In the genomic region with DNA sequence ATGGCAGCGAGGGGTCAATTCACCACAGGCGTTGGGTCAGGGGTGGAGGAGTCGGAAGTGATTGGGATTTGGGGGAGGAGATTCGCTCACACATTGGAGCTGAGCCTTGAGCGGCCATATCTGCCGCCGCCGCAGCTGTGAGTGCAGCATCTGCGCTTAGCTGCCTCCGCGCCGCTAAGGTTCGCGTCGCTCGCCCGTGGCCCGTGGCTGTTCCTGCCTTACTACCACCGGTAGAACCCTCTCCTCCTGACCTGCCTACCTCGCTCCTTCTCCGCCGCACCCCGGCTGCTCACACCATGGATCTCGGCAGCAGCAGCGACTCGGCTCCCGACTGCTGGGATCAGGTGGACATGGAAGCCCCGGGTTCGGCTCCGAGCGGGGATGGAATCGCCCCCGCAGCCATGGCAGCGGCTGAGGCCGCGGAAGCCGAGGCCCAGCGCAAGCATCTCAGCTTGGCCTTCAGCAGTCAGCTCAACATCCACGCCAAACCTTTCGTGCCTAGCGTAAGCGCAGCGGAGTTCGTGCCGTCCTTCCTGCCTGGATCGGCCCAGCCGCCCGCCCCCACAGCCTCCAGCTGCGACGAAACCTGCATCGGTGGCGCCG, we compare ENCODE assay signal across 7 mouse cellular contexts. TPM values are rescaled to one million over a fixed set of nuclear protein-coding genes. Genes with fewer than 3 reads are reported as not detected.
DNase-seq lines count a peak whose midpoint lies in the region; ATAC-seq and TF ChIP-seq lines count a peak whose summit lies in the region.

Gene Gspt2 (plus strand): TSS at position 109 of the 603 bp plus-strand sequence.

- H3K9me3 ChIP-seq in hindbrain, embryonic 16.5 days (ENCODE audit: control insufficient read depth, low read length): no peaks in the 10 kb centered on the region

- peak; percentile 97 for ATAC-seq in hindbrain, embryonic 16.5 days

- H3K4me2 ChIP-seq in hindbrain, embryonic 16.5 days (ENCODE audit: low read length): peak within 1 kb of the TSS; percentile 62

- intact Hi-C loops in left cerebral cortex, adult 2 months (cut with DNase I): loop anchor here (5.0 to 10.0 kb wide), 2 partner anchors 94 to 201 kb away; partner anchors contain the start of gene Maged1

- peaks cover 6% of the 10 kb centered on the region for H3K4me1 ChIP-seq in hindbrain, embryonic 16.5 days (ENCODE audit: control insufficient read depth, insufficient read depth, low read depth, low read length)

- H3K27ac ChIP-seq in hindbrain, embryonic 16.5 days (ENCODE audit: low read depth, low read length): peak within 1 kb of the TSS; percentile 83
- peak within 1 kb of the TSS; percentile 86 for H3K27ac ChIP-seq in left cerebral cortex, adult 2 months

- peak within 1 kb of the TSS; percentile 80 for H3K9ac ChIP-seq in hindbrain, embryonic 16.5 days (ENCODE audit: low read depth, low read length)

- 17% methylated on average over 47 of the region's 53 CpGs for WGBS in hindbrain, embryonic 16.5 days

- TF ChIP-seq CTCF in left cerebral cortex, adult 2 months (IDR thresholded peaks at IDR 0.05): no peak

- H3K27me3 ChIP-seq in hindbrain, embryonic 16.5 days (replicated peaks; ENCODE audit: control insufficient read depth, insufficient read depth, low read length): 0 out of 2 replicates have a peak, but pooled peaks cover 3% of the 10 kb centered on the region

- H3K36me3 ChIP-seq in hindbrain, embryonic 16.5 days (ENCODE audit: control insufficient read depth, insufficient read depth, low read length): no peaks in the 10 kb centered on the region

- H3K4me3 ChIP-seq in hindbrain, embryonic 16.5 days (ENCODE audit: low read length): peak within 1 kb of the TSS; percentile 67
- peak within 1 kb of the TSS; percentile 56 for H3K4me3 ChIP-seq in left cerebral cortex, adult 2 months

- DNase-seq in adrenal gland, adult 8-10 months: peak; percentile 21
- peak; percentile 70 to 71 for DNase-seq in cerebellum, postnatal 14 days
- DNase-seq in frontal cortex, postnatal 25 days (ENCODE audit: low spot score in 2 of 2): peak; percentile 14 to 24
- DNase-seq in left cerebral cortex, adult 2 months (ENCODE audit: extremely low spot score in 1 of 2, low spot score in 2 of 2): peak; percentile 47 to 49
- DNase-seq in lung, postnatal 4 days: peak; percentile 6 to 30
- DNase-seq in right cerebral cortex, adult 18-20 months: peak; percentile 56

RNA-seq across cellular contexts. Expression of gene Gspt2, which starts in this region (rescaled TPM):
- total RNA-seq in adrenal gland, adult 8-10 months (2022): 10 to 100 TPM; 10.3 to 19.5 (median 15.1) TPM
- 23.9 and 26.2 TPM in 2 replicates for polyA plus RNA-seq in hindbrain, embryonic 16.5 days (2015; fragmentation: Nextera tagmentation; extraction: Ambion mirVana)
- 10 to 100 TPM; 35.6 TPM for total RNA-seq in left cerebral cortex, adult 2 months (2021)

Comparison
In these comparisons a context has a peak if more than half of its experiments do, and no peak if none do; other contexts are left out.
1. Peak in every context shown above with its lines: DNase-seq, ATAC-seq, H3K4me3 ChIP-seq and H3K27ac ChIP-seq.
2. DNase-seq: peak in every context shown above with its lines; median percentile 70 in cerebellum, postnatal 14 days; 56 in right cerebral cortex, adult 18-20 months; 48 in left cerebral cortex, adult 2 months; 21 in adrenal gland, adult 8-10 months; 19 in frontal cortex, postnatal 25 days; 18 in lung, postnatal 4 days.